Mouse (Mus musculus): ENCODE results near the gene 1700011L22Rik. TPM values are rescaled to one million over a fixed set of nuclear protein-coding genes. Genes with fewer than 3 reads are reported as not detected.

Gene 1700011L22Rik
- total RNA-seq, 2 experiments from 2014 or later = not detected

DNA sequence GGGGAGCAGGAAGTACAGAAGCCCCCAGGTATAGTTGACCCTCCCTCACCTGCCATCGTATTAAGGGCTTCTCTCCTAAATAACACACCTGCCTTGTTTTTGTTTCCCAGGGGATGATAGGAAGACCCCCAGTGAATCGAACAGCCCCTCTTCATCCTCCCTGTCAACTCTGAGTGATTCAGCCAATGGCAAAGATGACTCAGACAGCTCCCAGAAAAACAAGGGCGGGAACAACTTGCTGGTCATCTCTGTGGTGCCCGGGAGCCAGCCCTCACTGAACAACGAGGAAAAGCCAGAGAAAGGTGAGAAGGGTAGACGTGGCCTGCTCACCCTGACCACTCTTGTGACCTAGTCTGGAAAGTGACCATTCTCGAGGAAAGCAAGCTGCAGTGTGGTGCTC is 62.9 kb downstream of the 1700011L22Rik start:
- ATAC-seq (replicated peaks; ENCODE audit: poor library complexity) = no peak

DNA sequence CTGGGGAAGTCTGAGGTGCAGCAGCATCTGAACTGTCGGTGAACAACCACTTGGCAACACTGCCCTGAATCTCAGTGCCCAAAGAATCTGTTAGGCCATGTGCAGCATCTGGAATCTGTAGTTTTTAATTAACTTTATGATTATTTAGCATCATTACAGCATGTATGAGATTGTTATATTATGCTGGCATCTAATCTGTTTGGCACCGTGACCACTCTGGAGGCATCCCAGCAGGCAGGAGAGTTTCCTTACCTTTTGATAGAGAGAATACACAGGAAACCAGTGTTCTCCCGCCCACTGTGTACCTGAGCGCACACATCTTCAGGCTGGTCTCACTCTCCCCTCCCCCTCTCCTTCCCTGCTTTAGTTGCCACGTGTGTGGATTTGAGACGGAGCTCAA is 68.7 kb downstream of the 1700011L22Rik start:
- ATAC-seq (replicated peaks; ENCODE audit: poor library complexity) = no peak

DNA sequence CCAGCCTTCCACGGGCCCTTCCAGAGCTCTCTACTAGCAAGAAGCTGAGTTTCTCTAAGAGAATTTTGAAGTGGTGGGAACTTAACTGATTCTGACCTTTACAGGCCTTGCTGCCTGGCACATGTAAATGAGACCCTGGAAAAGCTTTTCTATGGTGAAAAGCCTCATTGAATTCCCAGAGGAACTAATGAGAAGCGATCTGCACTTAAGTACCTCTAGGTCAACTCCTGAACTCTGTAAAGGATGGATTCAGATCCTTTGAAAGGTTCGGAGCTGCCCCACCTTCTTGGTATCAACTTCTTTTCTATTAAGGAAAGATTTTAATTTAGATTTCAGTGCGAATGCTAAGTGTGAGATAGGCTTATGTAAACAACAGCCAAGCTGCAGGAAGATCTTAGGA is 72.4 kb downstream of the 1700011L22Rik start:
- no peak for ATAC-seq (replicated peaks; ENCODE audit: poor library complexity)

DNA sequence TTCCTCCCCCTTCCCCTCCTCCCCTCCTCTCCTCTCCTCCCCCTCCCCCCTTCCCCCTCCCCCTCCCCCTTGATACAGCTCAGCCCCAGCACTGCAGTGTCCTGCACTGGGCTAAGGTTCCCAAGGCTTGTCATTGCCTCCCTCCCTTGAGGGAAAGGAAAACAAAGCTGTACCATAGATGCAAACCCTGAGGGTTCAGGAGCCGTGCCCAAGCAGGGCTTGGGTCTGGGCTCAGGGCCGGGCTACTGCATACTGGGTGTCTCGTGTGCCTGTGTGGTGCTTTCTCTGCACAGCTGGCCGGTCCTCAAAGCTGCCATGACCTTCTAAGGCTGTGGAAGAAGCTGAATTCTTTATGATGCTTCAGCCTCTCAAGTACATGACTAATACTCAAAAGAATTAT is 74.8 kb downstream of the 1700011L22Rik start:
- ATAC-seq (replicated peaks; ENCODE audit: poor library complexity) = no peak

DNA sequence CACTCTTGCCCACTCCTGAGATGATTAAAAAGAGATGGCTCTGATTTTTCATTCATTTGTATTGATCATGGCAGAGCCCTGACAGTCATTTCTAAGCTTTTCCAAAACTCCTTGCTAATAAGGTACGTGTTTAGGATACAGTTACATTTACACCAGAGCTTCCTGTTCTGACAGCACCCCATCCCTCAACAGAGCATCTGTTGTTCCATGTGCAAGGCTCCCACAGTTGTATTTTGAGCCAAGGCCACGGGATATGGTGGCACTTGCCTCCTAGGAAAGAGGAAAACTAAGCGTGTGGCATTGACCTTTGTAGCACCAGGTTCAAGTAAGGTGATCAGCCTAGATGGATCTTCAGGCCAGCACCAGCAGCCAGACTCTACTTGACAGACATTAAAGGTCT is 83.1 kb downstream of the 1700011L22Rik start:
- ATAC-seq (replicated peaks; ENCODE audit: poor library complexity) = no peak

DNA sequence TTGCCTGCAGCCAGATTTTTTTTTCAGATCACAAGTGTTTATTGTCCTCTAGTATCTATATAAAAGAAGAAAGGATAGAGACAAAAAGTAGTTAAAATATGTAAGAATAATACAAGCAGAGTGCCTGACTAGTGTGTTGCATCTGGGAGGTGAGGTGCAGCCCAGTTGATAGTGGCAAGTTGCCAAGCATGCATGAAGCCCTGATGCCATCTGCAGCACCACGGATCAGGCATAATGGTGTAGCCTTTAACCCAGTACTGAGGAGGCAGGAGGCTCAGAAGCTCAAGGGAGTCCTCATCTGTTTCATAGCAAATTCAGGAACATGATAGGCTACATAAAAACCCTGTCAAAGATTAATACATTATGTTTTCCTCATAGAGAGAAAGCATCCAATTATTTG is 84.0 kb downstream of the 1700011L22Rik start:
- no peak for ATAC-seq (replicated peaks; ENCODE audit: poor library complexity)

DNA sequence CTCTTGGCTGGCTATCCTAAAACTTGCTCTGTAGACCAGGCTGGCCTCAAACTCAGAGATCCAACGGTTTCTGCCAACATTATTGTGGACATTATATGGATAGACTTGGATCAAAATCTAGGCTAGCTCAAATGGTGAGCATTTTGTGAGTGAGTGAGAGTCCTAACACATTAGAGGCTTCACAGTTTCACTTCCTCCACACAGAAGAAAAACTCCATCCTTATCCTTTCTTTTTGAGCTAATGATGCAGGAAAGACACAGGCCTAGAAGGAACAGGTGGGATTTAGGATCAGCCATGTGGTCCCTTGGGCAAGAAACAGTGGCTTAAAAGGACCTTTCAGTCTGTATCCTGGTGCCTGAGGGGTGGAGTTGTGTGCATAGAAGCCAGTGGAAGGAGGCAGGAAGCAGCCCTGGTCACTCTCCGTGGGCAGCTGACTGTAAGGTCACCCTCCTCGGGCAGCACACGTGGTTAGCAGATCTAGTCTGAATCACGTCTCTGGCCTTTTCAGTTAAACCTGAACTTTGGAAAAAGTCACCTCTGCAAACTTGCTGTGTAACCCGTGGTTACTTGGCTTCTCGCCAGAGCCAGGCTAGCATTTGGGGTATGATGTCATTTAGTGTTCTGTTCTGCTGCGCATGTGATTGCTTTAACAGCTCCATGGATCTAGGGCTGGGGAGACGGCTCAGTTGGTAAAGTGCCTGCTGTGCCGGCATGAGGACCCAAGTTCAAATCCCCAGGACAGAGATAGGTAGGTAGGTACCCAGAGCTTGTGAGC is 85.6 kb downstream of the 1700011L22Rik start:
- peak; percentile 18 for ATAC-seq (replicated peaks; ENCODE audit: poor library complexity)

DNA sequence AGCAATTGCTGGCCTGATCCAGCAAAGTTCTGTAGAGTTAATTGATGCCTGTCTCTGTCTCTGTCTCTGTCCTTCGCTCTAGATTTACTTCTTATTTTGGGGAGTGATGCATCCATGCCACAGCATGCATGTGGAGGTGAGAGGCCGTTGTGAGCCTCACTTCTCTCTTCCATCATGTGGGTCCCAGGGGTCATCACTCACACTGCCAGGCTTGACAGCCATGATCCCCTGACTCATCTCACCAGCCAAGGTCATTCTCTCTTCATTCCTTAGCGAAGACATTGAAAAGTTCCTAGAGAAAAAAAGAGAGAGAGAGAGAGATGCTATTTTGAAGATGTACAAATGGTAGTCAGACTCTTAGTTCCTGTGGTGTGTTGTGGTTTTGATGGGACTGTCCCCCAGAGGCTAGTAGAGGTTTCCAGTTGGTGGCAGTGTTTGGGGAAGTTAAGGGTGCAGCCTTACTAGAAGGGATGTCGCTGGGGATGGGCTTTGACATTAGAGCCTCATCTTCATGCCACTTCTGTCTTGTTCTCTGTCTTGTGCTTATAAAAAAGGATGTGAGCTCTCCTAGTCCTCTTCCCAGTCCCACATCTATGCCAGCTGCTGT is 87.1 kb downstream of the 1700011L22Rik start:
- ATAC-seq (replicated peaks; ENCODE audit: poor library complexity) = peak; percentile 82

Other genes starting within 250 kb of the 1700011L22Rik start
- 1.8 and 1.9 TPM in 2 replicates for gene Zfp827, start 220.1 kb downstream of the 1700011L22Rik start, total RNA-seq (2015)
- gene Zfp827, start 220.1 kb downstream of the 1700011L22Rik start, total RNA-seq (2017) = 0.64 and 1.7 TPM in 2 replicates
- 3.4 and 3.9 TPM in 2 replicates for gene Mmaa, start 46.4 kb upstream of the 1700011L22Rik start, total RNA-seq (2015)
- 5.0 and 5.1 TPM in 2 replicates for gene Mmaa, start 46.4 kb upstream of the 1700011L22Rik start, total RNA-seq (2017)
- gene Smad1, start 150.9 kb upstream of the 1700011L22Rik start, total RNA-seq (2015) = 12.7 and 15.2 TPM in 2 replicates
- 12.0 and 15.2 TPM in 2 replicates for gene Smad1, start 150.9 kb upstream of the 1700011L22Rik start, total RNA-seq (2017)